8 mouse cellular contexts compared by ENCODE assay signal in genomic region chr6:87810311-87810710, GRCm38 (mm10). TPM values are rescaled to one million over a fixed set of nuclear protein-coding genes. Genes with fewer than 3 reads are reported as not detected.
A peak's percentile ranks its signal among the peaks of the same experiment; 100 is the strongest.
DNase-seq lines count a peak whose midpoint lies in the region; ATAC-seq and TF ChIP-seq lines count a peak whose summit lies in the region.

No protein-coding gene starts in this region.

- peak; percentile 92 for DNase-seq in heart, adult 11 months
- DNase-seq in heart, adult 9 months (ENCODE audit: low spot score in 2 of 2): no peak
- DNase-seq in thymus, adult 2 months: no peak
- no peak for DNase-seq in thymus, postnatal 4 days
- DNase-seq in liver, embryonic 13.5 days: no peak
- no peak for DNase-seq in right cerebral cortex, adult 2 months (ENCODE audit: low spot score in 2 of 2)
- DNase-seq in adrenal gland, adult 18-20 months (ENCODE audit: low spot score in 2 of 2): no peak
- no peak for DNase-seq in frontal cortex, postnatal 14 days (ENCODE audit: low spot score in 2 of 2)

- peaks cover 15% of the 10 kb centered on the region for H3K4me1 ChIP-seq in thymus, adult 2 months (replicated peaks; ENCODE audit: control insufficient read depth, insufficient read depth, low read length)
- H3K4me1 ChIP-seq in liver, embryonic 13.5 days (replicated peaks): peaks cover 72% of the 10 kb centered on the region

- no peak for TF ChIP-seq POLR2A in thymus, adult 2 months (IDR thresholded peaks at IDR 0.05; ENCODE audit: control insufficient read depth, extremely low read depth, insufficient read depth, low read length, poor library complexity)

- H3K27ac ChIP-seq in thymus, adult 2 months (ENCODE audit: control insufficient read depth, insufficient read depth, low read length): no peak overlapping the region
- peak overlapping the region; percentile 98 for H3K27ac ChIP-seq in liver, embryonic 13.5 days

- 17% methylated on average over 6 of the region's 6 CpGs for WGBS in thymus, adult 2 months
- 27% methylated on average over 6 of the region's 6 CpGs for WGBS in liver, embryonic 13.5 days (ENCODE audit: insufficient replicate concordance)

- peak overlapping the region; percentile 99 for H3K9ac ChIP-seq in liver, embryonic 13.5 days

- TF ChIP-seq CTCF in thymus, adult 2 months (IDR thresholded peaks at IDR 0.05; ENCODE audit: borderline replicate concordance, control insufficient read depth, extremely low read depth, insufficient read depth, low read length, poor library complexity): no peak

- no peaks in the 10 kb centered on the region for H3K27me3 ChIP-seq in thymus, adult 2 months (ENCODE audit: control insufficient read depth, insufficient read depth, low read length)
- no peaks in the 10 kb centered on the region for H3K27me3 ChIP-seq in liver, embryonic 13.5 days

- no peaks in the 10 kb centered on the region for H3K9me3 ChIP-seq in liver, embryonic 13.5 days (replicated peaks)

- no peaks in the 10 kb centered on the region for H3K36me3 ChIP-seq in thymus, adult 2 months (ENCODE audit: control insufficient read depth, insufficient read depth, low read length)
- peaks cover 32% of the 10 kb centered on the region for H3K36me3 ChIP-seq in liver, embryonic 13.5 days

- H3K4me3 ChIP-seq in thymus, adult 2 months (ENCODE audit: control insufficient read depth, insufficient read depth, low read length): peak overlapping the region; percentile 80
- H3K4me3 ChIP-seq in liver, embryonic 13.5 days (replicated peaks): peak overlapping the region; percentile 94

- ATAC-seq in liver, embryonic 13.5 days (ENCODE audit: low read depth): no peak

- H3K4me2 ChIP-seq in liver, embryonic 13.5 days: peak overlapping the region; percentile 85

RNA-seq across cellular contexts. Expression of gene Rab43, which starts 1.7 kb away (rescaled TPM):
- 54.4 and 56.0 TPM in 2 replicates for polyA plus RNA-seq in thymus, adult 2 months (2012; rRNA removed)
- polyA plus RNA-seq in liver, embryonic 13.5 days (2015; fragmentation: Nextera tagmentation; extraction: Ambion mirVana): 20.6 and 24.1 TPM in 2 replicates
- total RNA-seq in adrenal gland, adult 18-20 months (2021): 10 to 100 TPM; 28.8 to 30.0 TPM

RNA-seq across cellular contexts. Expression of gene Gm45140, which starts 25.3 kb away (rescaled TPM):
- 0.56 and 1.2 TPM in 2 replicates for polyA plus RNA-seq in thymus, adult 2 months (2012; rRNA removed)
- polyA plus RNA-seq in liver, embryonic 13.5 days (2015; fragmentation: Nextera tagmentation; extraction: Ambion mirVana): 3.5 and 5.8 TPM in 2 replicates
- total RNA-seq in adrenal gland, adult 18-20 months (2021): 1 to 10 TPM; 4.3 to 6.8 TPM

RNA-seq across cellular contexts. Expression of gene Isy1, which starts 28.3 kb away (rescaled TPM):
- 50.7 and 51.1 TPM in 2 replicates for polyA plus RNA-seq in thymus, adult 2 months (2012; rRNA removed)
- polyA plus RNA-seq in liver, embryonic 13.5 days (2015; fragmentation: Nextera tagmentation; extraction: Ambion mirVana): 51.5 and 63.6 TPM in 2 replicates
- total RNA-seq in adrenal gland, adult 18-20 months (2021): 100 to 1,000 TPM in 1 of 2 experiments, 10 to 100 TPM in 1; 55.9 to 120 TPM

RNA-seq across cellular contexts. Expression of gene Gp9, which starts 32.4 kb away (rescaled TPM):
- 1.2 and 2.6 TPM in 2 replicates for polyA plus RNA-seq in thymus, adult 2 months (2012; rRNA removed)
- polyA plus RNA-seq in liver, embryonic 13.5 days (2015; fragmentation: Nextera tagmentation; extraction: Ambion mirVana): 32.7 and 35.6 TPM in 2 replicates
- total RNA-seq in adrenal gland, adult 18-20 months (2021): under 1 TPM in 1 of 2 experiments, not detected in 1; 0.70 TPM

RNA-seq across cellular contexts. Expression of gene Cnbp, which starts 40.6 kb away (rescaled TPM):
- polyA plus RNA-seq in thymus, adult 2 months (2012; rRNA removed): 302 and 311 TPM in 2 replicates
- polyA plus RNA-seq in liver, embryonic 13.5 days (2015; fragmentation: Nextera tagmentation; extraction: Ambion mirVana): 786 and 880 TPM in 2 replicates
- total RNA-seq in adrenal gland, adult 18-20 months (2021): 100 to 1,000 TPM; 428 to 457 TPM
